Mouse (Mus musculus): ENCODE results near the gene Lcor. TPM values are rescaled to one million over a fixed set of nuclear protein-coding genes. Genes with fewer than 3 reads are reported as not detected.

The Lcor gene
- polyA plus RNA-seq, 1 experiment, result 0.19 TPM

DNA sequence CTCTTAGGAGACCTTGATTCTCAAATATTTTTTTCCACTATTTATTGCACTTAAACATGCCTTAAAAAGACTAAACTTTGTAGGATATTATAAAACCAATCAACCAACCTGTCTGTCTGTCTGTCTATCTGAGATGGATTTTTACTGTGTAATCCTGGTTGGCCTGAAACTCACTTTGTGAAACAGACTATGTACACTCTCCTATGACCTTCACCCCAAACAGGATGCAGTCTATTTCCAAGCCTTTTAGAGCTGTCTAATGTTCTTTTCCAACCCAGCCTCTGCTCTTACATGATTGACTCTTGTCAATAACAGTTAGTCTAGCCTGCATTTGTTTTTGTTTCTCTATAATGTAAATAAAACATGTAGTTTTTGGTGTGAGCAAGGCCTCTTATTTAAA, 13.6 kb downstream of the Lcor start:
- H3K9me3 ChIP-seq, result no peaks in the 10 kb centered on the region
- TF ChIP-seq FLI1 (IDR thresholded peaks at IDR 0.05; ENCODE audit: low read length), result no peak
- no peak for TF ChIP-seq GATA1 (IDR thresholded peaks at IDR 0.05; ENCODE audit: borderline replicate concordance, low read length)
- H3K27me3 ChIP-seq (replicated peaks), result no peaks in the 10 kb centered on the region
- peaks cover 33% of the 10 kb centered on the region for H3K36me3 ChIP-seq (replicated peaks; ENCODE audit: low read length)
- no peak overlapping the region for H3K4me3 ChIP-seq (replicated peaks)
- H3K4me1 ChIP-seq, result peaks cover 44% of the 10 kb centered on the region

DNA sequence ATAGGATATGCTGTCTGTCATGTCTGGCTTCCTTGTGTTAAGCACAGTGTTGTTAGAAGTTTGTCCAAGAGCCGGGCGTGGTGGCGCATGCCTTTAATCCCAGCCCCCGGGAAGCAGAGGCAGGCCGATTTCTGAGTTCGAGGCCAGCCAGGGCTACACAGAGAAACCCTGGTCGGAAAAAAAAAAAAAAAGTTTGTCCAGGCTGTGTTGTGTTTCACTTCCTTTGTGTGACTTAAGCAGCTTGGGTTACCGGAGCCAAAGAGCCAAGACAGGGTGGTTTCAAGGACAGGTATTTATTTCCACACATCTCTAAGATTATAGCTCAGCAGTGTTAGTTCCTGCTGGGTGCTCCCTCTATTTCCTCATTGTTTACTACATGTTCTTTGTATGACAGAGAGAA, 25.4 kb downstream of the Lcor start:
- H3K36me3 ChIP-seq (replicated peaks; ENCODE audit: low read length), result peaks cover 33% of the 10 kb centered on the region
- peaks cover 52% of the 10 kb centered on the region for H3K4me1 ChIP-seq
- no peaks in the 10 kb centered on the region for H3K27me3 ChIP-seq (replicated peaks)
- H3K9me3 ChIP-seq, result no peaks in the 10 kb centered on the region
- H3K4me3 ChIP-seq (replicated peaks), result no peak overlapping the region
- TF ChIP-seq FLI1 (IDR thresholded peaks at IDR 0.05; ENCODE audit: low read length), result no peak
- TF ChIP-seq GATA1 (IDR thresholded peaks at IDR 0.05; ENCODE audit: borderline replicate concordance, low read length), result no peak

DNA sequence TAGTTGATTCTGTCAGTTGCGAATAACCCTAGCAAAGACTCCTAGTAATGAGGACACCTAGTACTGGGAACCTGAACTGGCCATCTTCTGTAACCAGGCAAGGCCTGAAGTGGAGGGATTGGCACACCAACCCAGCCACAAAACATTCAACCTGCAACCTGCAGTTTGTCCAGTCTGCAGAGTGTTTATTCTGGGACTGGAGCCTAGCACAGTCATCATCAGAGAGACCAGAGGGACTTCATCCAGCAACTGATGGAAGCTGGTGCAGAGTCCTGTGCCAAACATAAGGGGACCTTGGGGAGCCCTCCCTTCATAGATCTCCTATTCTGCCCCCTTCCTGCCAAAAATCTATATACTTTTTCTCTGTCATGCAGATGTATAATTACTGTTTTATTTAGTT, 32.4 kb downstream of the Lcor start:
- no peaks in the 10 kb centered on the region for H3K27me3 ChIP-seq (replicated peaks)
- H3K36me3 ChIP-seq (replicated peaks; ENCODE audit: low read length), result peaks cover 7% of the 10 kb centered on the region
- no peak overlapping the region for H3K4me3 ChIP-seq (replicated peaks)
- H3K9me3 ChIP-seq, result no peaks in the 10 kb centered on the region
- TF ChIP-seq GATA1 (IDR thresholded peaks at IDR 0.05; ENCODE audit: borderline replicate concordance, low read length), result no peak
- no peak for TF ChIP-seq FLI1 (IDR thresholded peaks at IDR 0.05; ENCODE audit: low read length)
- peaks cover 73% of the 10 kb centered on the region for H3K4me1 ChIP-seq

DNA sequence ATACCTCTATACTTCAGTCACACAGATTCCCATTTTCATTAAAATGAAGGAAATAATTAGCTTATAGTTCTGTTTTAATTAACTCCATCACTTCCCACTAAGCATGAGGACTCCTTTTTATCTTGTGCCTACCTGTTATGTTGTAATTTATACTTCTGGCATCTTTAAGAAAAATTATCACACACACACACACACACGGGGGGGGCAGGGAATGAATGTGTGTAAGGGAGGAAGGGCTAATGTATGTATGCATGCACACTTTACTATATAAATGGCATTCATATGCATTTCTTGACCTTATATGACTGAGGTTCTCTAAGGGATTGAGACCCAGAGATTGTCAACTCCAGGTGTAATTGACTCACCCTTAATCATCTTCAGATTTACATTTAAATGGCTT, 33.1 kb downstream of the Lcor start:
- H3K4me1 ChIP-seq, result peaks cover 70% of the 10 kb centered on the region
- H3K27me3 ChIP-seq (replicated peaks), result no peaks in the 10 kb centered on the region
- H3K36me3 ChIP-seq (replicated peaks; ENCODE audit: low read length), result peaks cover 4% of the 10 kb centered on the region
- H3K4me3 ChIP-seq (replicated peaks), result no peak overlapping the region
- H3K9me3 ChIP-seq, result no peaks in the 10 kb centered on the region
- TF ChIP-seq GATA1 (IDR thresholded peaks at IDR 0.05; ENCODE audit: borderline replicate concordance, low read length), result no peak

DNA sequence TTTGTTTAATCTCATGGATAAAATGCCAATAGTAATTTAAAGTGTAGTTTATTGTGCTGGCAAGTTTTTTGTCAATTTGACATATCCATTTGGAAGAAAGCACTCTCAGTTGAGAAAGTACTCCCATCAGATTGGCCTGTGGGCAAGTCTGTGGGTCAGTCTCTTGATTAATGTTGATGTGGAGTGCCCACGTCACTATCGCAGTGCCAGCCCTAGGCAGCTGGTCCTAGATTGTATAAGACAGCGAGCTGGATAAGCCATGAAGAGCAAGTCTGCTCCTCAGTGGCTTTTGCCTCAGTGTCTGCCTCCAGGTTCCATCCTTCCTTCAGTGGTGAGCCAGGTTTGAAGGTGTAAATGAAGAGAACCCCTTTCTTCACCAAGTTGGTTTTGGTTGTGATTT, 34.6 kb downstream of the Lcor start:
- H3K36me3 ChIP-seq (replicated peaks; ENCODE audit: low read length), result peaks cover 4% of the 10 kb centered on the region
- H3K9me3 ChIP-seq, result no peaks in the 10 kb centered on the region
- peaks cover 64% of the 10 kb centered on the region for H3K4me1 ChIP-seq
- H3K27me3 ChIP-seq (replicated peaks), result no peaks in the 10 kb centered on the region
- H3K4me3 ChIP-seq (replicated peaks), result no peak overlapping the region
- TF ChIP-seq GATA1 (IDR thresholded peaks at IDR 0.05; ENCODE audit: borderline replicate concordance, low read length), result no peak
- TF ChIP-seq FLI1 (IDR thresholded peaks at IDR 0.05; ENCODE audit: low read length), result no peak

DNA sequence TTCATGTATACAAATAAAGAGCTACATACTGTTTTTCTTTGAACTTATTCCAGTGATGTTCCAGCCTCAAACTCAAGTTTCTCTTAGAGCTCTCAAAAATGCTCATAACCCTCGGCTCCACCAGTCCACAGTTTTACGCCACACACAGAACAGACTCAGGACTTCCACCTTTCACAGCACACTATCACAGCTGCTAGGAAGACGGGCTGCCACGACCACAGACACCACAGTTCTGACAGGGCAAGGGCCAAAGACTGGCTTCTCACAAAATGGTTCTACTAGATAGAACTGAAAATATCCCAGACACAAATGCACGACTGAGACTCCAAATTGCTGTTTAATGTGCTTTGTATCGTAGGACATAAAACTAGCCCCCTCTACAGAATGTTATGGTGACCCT, 36.7 kb downstream of the Lcor start:
- TF ChIP-seq GATA1 (IDR thresholded peaks at IDR 0.05; ENCODE audit: borderline replicate concordance, low read length) (no peak), FLI1 (IDR thresholded peaks at IDR 0.05; ENCODE audit: low read length) (no peak)
- H3K27me3 ChIP-seq (replicated peaks), result no peaks in the 10 kb centered on the region
- peak overlapping the region; percentile 74 for H3K4me3 ChIP-seq (replicated peaks)
- H3K4me1 ChIP-seq, result peaks cover 67% of the 10 kb centered on the region
- H3K36me3 ChIP-seq (replicated peaks; ENCODE audit: low read length), result peaks cover 2% of the 10 kb centered on the region
- no peaks in the 10 kb centered on the region for H3K9me3 ChIP-seq

DNA sequence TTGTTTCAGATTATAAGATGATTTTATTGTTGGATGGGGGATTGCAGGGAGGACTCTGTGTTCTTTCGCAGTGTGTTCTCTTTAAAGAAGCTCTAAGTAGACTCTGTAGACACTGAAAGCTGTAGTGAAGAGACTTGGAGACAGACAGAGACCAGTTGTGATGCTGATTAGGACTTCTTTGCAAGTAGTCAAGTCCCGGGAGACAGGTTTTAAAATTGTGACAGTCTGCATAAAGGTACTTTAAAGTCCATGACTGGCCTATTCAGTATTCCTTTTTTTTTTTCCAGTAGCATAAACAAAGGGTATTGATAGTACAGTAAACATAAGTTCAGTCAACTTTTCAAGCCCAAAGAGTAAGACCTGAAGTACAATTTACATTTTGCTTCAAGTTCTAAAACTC, 39.8 kb downstream of the Lcor start:
- Histone ChIP-seq H3K36me3 (replicated peaks; ENCODE audit: low read length) (no peaks in the 10 kb centered on the region), H3K4me3 (replicated peaks) (no peak overlapping the region), H3K27me3 (replicated peaks) (no peaks in the 10 kb centered on the region), H3K4me1 (peaks cover 55% of the 10 kb centered on the region), H3K9me3 (no peaks in the 10 kb centered on the region)
- TF ChIP-seq GATA1 (IDR thresholded peaks at IDR 0.05; ENCODE audit: borderline replicate concordance, low read length) (no peak), FLI1 (IDR thresholded peaks at IDR 0.05; ENCODE audit: low read length) (no peak)

DNA sequence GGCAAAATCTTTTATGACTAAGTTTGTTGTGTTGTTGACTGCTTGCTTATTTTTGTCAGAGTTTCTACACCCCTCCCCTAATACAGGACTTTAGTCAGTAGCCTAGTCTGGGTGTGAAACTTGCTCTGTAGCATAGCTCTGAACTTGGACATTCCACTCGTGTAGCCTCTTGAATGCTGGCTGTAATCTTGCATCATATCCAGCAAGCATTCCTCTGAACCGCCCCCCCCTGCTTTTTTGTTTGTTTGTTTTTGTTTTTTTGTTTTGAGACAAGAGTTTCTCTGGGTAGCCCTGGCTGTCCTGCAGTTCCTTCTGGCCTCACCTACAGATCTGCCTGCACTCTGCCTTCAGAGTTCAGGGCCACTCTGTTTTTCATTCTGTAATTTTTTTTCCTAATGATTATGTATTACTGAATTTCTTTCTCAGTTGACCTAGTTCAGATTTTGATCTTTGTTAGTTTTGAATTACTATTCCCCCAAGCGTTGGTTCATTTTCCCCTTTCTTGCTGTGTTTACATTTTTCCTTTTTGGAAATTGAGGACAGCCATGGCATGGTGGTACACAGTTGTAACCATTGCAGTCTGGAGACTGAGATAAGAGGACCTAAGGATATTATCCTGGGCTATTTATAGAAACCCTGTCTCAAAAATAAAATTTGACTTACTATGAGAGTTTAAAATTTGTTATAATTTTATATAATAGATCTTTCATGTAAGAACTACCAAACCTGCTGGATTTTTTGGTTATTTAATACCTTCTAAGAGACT, 41.5 kb downstream of the Lcor start:
- Histone ChIP-seq H3K9me3 (no peaks in the 10 kb centered on the region), H3K4me1 (peaks cover 44% of the 10 kb centered on the region), H3K4me3 (replicated peaks) (no peak overlapping the region), H3K27me3 (replicated peaks) (no peaks in the 10 kb centered on the region), H3K36me3 (replicated peaks; ENCODE audit: low read length) (peaks cover 3% of the 10 kb centered on the region)
- TF ChIP-seq FLI1 (IDR thresholded peaks at IDR 0.05; ENCODE audit: low read length) (no peak), GATA1 (IDR thresholded peaks at IDR 0.05; ENCODE audit: borderline replicate concordance, low read length) (no peak)

DNA sequence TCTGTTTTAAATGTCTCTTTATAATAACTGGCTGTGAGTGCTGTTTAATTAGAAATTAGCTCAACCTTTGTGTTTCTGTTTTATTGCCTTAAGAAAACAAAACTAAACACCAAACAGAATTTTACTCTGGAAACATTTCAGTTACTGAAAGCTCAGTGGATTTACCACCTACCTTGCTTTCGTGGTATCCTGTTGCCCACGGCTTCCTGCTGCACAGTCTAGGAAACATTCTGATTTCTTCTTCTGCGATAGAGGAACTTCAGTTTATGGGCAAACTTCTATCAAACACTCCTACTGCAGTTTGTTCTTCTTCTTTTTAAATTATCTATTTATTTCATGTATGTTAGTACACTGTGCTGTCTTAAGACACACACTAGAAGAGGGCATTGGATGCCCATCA, 46.7 kb downstream of the Lcor start:
- H3K4me1 ChIP-seq, result peaks cover 18% of the 10 kb centered on the region
- H3K27me3 ChIP-seq (replicated peaks), result no peaks in the 10 kb centered on the region
- TF ChIP-seq GATA1 (IDR thresholded peaks at IDR 0.05; ENCODE audit: borderline replicate concordance, low read length) (no peak), FLI1 (IDR thresholded peaks at IDR 0.05; ENCODE audit: low read length) (no peak)
- H3K9me3 ChIP-seq, result no peaks in the 10 kb centered on the region
- H3K36me3 ChIP-seq (replicated peaks; ENCODE audit: low read length), result peaks cover 21% of the 10 kb centered on the region
- H3K4me3 ChIP-seq (replicated peaks), result no peak overlapping the region

DNA sequence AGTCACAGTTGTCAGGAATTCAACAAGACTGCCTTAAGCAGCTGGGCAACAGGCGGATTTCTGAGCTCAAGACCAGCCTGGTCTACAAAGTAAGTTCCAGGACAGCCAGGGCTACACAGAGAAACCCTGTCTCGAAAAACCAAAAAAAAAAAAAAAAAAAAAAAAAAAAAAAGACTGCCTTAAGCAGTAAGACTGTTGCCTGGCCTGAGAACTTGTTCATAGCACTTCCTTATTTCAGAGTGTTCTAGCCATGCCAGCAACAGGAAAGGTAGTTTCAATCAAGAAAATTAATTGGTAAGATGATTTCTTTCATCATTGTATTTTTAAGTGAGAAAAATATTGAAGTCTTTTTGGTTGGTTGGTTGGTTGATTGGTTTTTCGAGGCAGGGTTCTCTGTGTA, 51.6 kb downstream of the Lcor start:
- no peaks in the 10 kb centered on the region for H3K9me3 ChIP-seq
- no peaks in the 10 kb centered on the region for H3K27me3 ChIP-seq (replicated peaks)
- no peak overlapping the region for H3K4me3 ChIP-seq (replicated peaks)
- peaks cover 38% of the 10 kb centered on the region for H3K36me3 ChIP-seq (replicated peaks; ENCODE audit: low read length)
- TF ChIP-seq GATA1 (IDR thresholded peaks at IDR 0.05; ENCODE audit: borderline replicate concordance, low read length) (no peak), FLI1 (IDR thresholded peaks at IDR 0.05; ENCODE audit: low read length) (no peak)
- peaks cover 18% of the 10 kb centered on the region for H3K4me1 ChIP-seq

Data from megakaryocyte, embryonic 14.5 days (primary cell).